Mouse (Mus musculus) spleen, adult 2 months (tissue): ENCODE results near the gene Col9a2. TPM values are rescaled to one million over a fixed set of nuclear protein-coding genes. Genes with fewer than 3 reads are reported as not detected.

Source experiments
- DNase-seq, 2 experiments: peaks; one replicate each; pipeline versions ENCODE4 v3.0.0 to v3.0.0-alpha.2; 2012 to 2021; ENCODE audit warnings: low spot score in 2 of 2, low read depth in 1 of 2
- H3K27ac ChIP-seq: fragments of 200-500 bp; 2 replicates; pipeline ENCODE4 v1.5.1; 2012; ENCODE audit warnings: low read length, inconsistent platforms; ENCODE audit not compliant: insufficient read depth
- H3K27me3 ChIP-seq: fragments of 200-500 bp; 2 replicates; pipeline ENCODE4 v1.6.1; 2012; ENCODE audit warnings: mild to moderate bottlenecking, moderate library complexity, low read length, inconsistent platforms; ENCODE audit not compliant: control insufficient read depth, insufficient read depth
- H3K36me3 ChIP-seq: fragments of 200-500 bp; 2 replicates; pipeline ENCODE4 v1.6.1; 2012; ENCODE audit warnings: mild to moderate bottlenecking, low read length, inconsistent platforms; ENCODE audit not compliant: control insufficient read depth, insufficient read depth
- H3K4me1 ChIP-seq: fragments of 200-500 bp; 2 replicates; pipeline ENCODE4 v1.6.1; 2011; ENCODE audit warnings: inconsistent platforms; ENCODE audit not compliant: control insufficient read depth, insufficient read depth, insufficient read length
- H3K4me3 ChIP-seq: fragments of 200-500 bp; 2 replicates; pipeline ENCODE4 v1.5.1; 2011; ENCODE audit warnings: mild to moderate bottlenecking, inconsistent platforms; ENCODE audit not compliant: insufficient read depth, insufficient read length; ENCODE audit errors: extremely low read depth
- CTCF ChIP-seq: fragments of 200-500 bp; IDR thresholded peaks from 2 replicates; pipeline ENCODE4 v1.5.1; 2011; ENCODE audit warnings: mild to moderate bottlenecking, inconsistent platforms; ENCODE audit not compliant: insufficient read depth, insufficient read length, insufficient replicate concordance; ENCODE audit errors: extremely low read depth
- POLR2A ChIP-seq: fragments of 200-500 bp; IDR thresholded peaks from 2 replicates; pipeline ENCODE4 v1.6.1; 2011; ENCODE audit warnings: low read depth, low read length, inconsistent platforms
- WGBS: fragments of 180-500 bp; shearing (Covaris S2); methylation state at CpG from one replicate; pipeline ENCODE4 v1.1.7; 2018; 5-methylcytosine and 5-hydroxymethylcytosine counted together
- polyA plus RNA-seq: library from polyadenylated mRNA; depleted of rRNA; stranded (reverse); fragments of >200 nt; gene quantifications from 2 replicates; pipeline ENCODE4 v1.2.3, GENCODE M21; 2012

The Col9a2 gene
- polyA plus RNA-seq, 1 experiment, result 0.06 TPM

GRCm38 (mm10) chr4:121002400-121003171 is 36.6 kb upstream of the Col9a2 start:
- DNase-seq, result no peak
- TF ChIP-seq CTCF (no peak), POLR2A (no peak)
- Histone ChIP-seq H3K36me3 (no peaks in the 10 kb centered on the region), H3K4me3 (no peak overlapping the region), H3K27me3 (no peaks in the 10 kb centered on the region), H3K27ac (peak overlapping the region; percentile 12), H3K4me1 (peaks cover 38% of the 10 kb centered on the region)
- WGBS, result 47% methylated on average over 8 of the region's 8 CpGs

GRCm38 (mm10) chr4:121003611-121004091 is 35.5 kb upstream of the Col9a2 start:
- H3K27ac ChIP-seq, result peak overlapping the region; percentile 82
- peaks cover 39% of the 10 kb centered on the region for H3K4me1 ChIP-seq
- H3K36me3 ChIP-seq, result no peaks in the 10 kb centered on the region
- H3K27me3 ChIP-seq, result no peaks in the 10 kb centered on the region
- no peak for TF ChIP-seq POLR2A
- no peak for TF ChIP-seq CTCF
- DNase-seq, result no peak
- no peak overlapping the region for H3K4me3 ChIP-seq
- 36% methylated on average over 3 of the region's 3 CpGs for WGBS

GRCm38 (mm10) chr4:121004679-121005078 is 34.5 kb upstream of the Col9a2 start:
- peak overlapping the region; percentile 99 for H3K27ac ChIP-seq

GRCm38 (mm10) chr4:121007006-121007405 is 32.2 kb upstream of the Col9a2 start:
- Histone ChIP-seq H3K27ac (peak overlapping the region; percentile 21; the same call in 1 of the 2 replicates), H3K27me3 (no peaks in the 10 kb centered on the region), H3K4me1 (peaks cover 44% of the 10 kb centered on the region), H3K4me3 (no peak overlapping the region), H3K36me3 (no peaks in the 10 kb centered on the region)
- no peak for TF ChIP-seq CTCF
- TF ChIP-seq POLR2A, result no peak
- no peak for DNase-seq

More at GRCm38 (mm10) chr4:121004679-121005078, 34.5 kb upstream of the Col9a2 start:
- Histone ChIP-seq H3K4me1 (peaks cover 43% of the 10 kb centered on the region), H3K36me3 (no peaks in the 10 kb centered on the region), H3K27me3 (no peaks in the 10 kb centered on the region), H3K4me3 (no peak overlapping the region)
- WGBS, result 5% methylated on average over 4 of the region's 4 CpGs
- DNase-seq, result peak in 1 of 2 experiments; percentile 34
- no peak for TF ChIP-seq CTCF
- TF ChIP-seq POLR2A, result no peak

- DNase-seq, result no peak
- H3K4me3 ChIP-seq, result no peak overlapping the region
- H3K4me1 ChIP-seq, result peaks cover 41% of the 10 kb centered on the region
- H3K27ac ChIP-seq, result no peak overlapping the region
- no peak for TF ChIP-seq POLR2A
- no peak for TF ChIP-seq CTCF
- WGBS, result 49% methylated on average over 3 of the region's 3 CpGs
- no peaks in the 10 kb centered on the region for H3K27me3 ChIP-seq
- H3K36me3 ChIP-seq, result no peaks in the 10 kb centered on the region
Measured at GRCm38 (mm10) chr4:121008071-121008745, 31.0 kb upstream of the Col9a2 start.

DNA sequence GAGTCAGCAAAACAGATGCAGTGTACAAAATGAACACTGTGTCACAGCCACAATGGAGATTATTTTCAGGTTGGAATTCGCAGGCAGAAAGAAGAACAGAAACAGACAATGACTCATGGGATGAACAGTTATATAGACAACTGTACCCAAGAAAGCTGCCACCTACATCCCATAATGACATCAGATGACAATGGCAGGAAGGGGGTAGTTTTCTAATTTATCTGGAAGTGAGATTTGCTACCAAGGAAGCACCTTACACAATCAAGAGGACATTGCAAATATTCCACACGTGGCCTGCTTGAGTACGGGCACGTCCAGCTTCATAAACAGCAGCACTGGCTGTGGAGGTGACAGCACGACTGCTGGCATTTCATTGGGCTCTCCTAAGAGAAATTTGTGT is 30.0 kb upstream of the Col9a2 start:
- TF ChIP-seq POLR2A (no peak), CTCF (no peak)
- no peak for DNase-seq
- H3K27ac ChIP-seq, result no peak overlapping the region; the same call in 1 of the 2 replicates
- no peaks in the 10 kb centered on the region for H3K27me3 ChIP-seq
- H3K4me3 ChIP-seq, result no peak overlapping the region
- H3K4me1 ChIP-seq, result peaks cover 41% of the 10 kb centered on the region
- no peaks in the 10 kb centered on the region for H3K36me3 ChIP-seq
- WGBS, result 71% methylated on average over 5 of the region's 5 CpGs
